Mouse (Mus musculus): ENCODE results near the gene Mef2a. TPM values are rescaled to one million over a fixed set of nuclear protein-coding genes. Genes with fewer than 3 reads are reported as not detected.
"Not testable (repeated sequence)": the region's sequence is repeated elsewhere in the genome, so short reads cannot be mapped to it uniquely, and the experiment has no call there.

Gene Mef2a
- polyA plus RNA-seq, 1 experiment from 2014 or later, result 31.6 TPM

DNA sequence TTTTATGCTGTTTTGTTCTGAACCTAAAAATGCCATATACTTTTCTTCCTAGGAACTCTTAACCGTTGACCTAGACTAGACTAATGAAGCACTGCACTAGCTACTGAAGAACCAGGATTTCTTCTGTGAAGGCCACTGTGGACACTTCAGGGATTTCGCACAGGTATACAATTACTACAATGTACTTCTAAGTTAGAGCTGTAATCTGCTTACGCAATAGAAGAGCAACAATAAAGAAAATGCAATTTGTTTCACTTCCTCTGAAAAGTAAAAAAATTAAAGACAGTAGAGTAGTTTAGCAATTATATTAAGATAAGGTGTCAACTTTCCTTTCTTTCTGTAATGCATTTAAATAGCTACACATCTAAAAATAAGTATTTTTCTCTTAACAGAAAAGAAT, 65.6 kb downstream of the Mef2a start:
- Histone ChIP-seq H3K4me2 (ENCODE audit: low read depth) (no peak overlapping the region), H3K27ac (ENCODE audit: low read depth, low read length) (no peak overlapping the region), H3K4me1 (ENCODE audit: control insufficient read depth, insufficient read depth, low read length) (no peaks in the 10 kb centered on the region), H3K36me3 (ENCODE audit: control insufficient read depth, insufficient read depth, low read length) (no peaks in the 10 kb centered on the region), H3K9ac (ENCODE audit: low read length) (no peak overlapping the region), H3K4me3 (ENCODE audit: low read depth, low read length) (no peak overlapping the region), H3K27me3 (ENCODE audit: control insufficient read depth, insufficient read depth, low read length) (no peaks in the 10 kb centered on the region), H3K9me3 (ENCODE audit: control insufficient read depth, low read length) (no peaks in the 10 kb centered on the region)
- ATAC-seq (ENCODE audit: insufficient read depth, low FRiP score, low TSS enrichment) (no peak), DNase-seq (ENCODE audit: low spot score) (no peak)
- 94% methylated on average over 3 of the region's 3 CpGs for WGBS

DNA sequence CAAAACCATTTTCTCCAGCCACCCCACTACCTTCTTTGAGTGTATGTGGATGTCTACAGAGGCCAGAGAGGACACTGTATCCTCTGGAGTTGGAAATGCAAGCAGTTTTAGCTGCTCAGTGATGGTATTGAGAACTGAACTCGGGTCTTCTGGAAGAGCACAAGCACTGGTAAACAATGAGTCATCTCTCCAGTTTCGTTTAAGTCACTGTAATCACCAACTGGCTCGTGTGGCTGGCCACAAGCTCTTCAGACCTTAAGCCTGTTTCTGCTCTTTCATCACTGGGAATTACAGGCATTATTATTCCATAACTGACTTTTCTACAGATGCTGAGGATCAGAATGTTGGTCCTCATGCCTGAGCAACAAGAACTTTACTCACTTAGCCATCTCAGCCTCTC, 67.7 kb downstream of the Mef2a start:
- ATAC-seq (ENCODE audit: insufficient read depth, low FRiP score, low TSS enrichment), result no peak
- no peak overlapping the region for H3K4me2 ChIP-seq (ENCODE audit: low read depth)
- no peaks in the 10 kb centered on the region for H3K4me1 ChIP-seq (ENCODE audit: control insufficient read depth, insufficient read depth, low read length)
- no peak overlapping the region for H3K27ac ChIP-seq (ENCODE audit: low read depth, low read length)
- no peaks in the 10 kb centered on the region for H3K9me3 ChIP-seq (ENCODE audit: control insufficient read depth, low read length)
- WGBS, result 85% methylated on average over 3 of the region's 3 CpGs
- H3K36me3 ChIP-seq (ENCODE audit: control insufficient read depth, insufficient read depth, low read length), result no peaks in the 10 kb centered on the region
- no peak for DNase-seq (ENCODE audit: low spot score)
- H3K27me3 ChIP-seq (ENCODE audit: control insufficient read depth, insufficient read depth, low read length), result no peaks in the 10 kb centered on the region
- no peak overlapping the region for H3K9ac ChIP-seq (ENCODE audit: low read length)
- no peak overlapping the region for H3K4me3 ChIP-seq (ENCODE audit: low read depth, low read length)

DNA sequence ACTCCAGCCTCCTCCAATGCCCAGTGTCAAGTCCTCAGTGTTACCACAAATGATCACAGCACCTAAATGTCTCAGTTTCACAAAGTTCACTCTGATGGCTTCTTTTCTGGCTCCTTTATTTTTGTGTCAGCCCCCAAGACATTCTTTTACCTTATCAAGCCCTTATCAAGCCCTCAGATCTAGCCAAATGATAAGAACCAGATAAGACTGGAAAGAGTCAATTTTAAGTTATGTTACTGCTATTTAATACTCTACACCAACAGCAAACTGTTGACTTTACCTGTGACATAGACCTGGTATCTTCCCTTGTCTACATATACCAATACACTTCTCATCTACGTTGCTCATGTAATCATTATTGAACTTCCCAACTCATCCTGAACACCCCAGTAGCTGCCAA, 76.2 kb downstream of the Mef2a start:
- ATAC-seq (ENCODE audit: insufficient read depth, low FRiP score, low TSS enrichment), result no peak

DNA sequence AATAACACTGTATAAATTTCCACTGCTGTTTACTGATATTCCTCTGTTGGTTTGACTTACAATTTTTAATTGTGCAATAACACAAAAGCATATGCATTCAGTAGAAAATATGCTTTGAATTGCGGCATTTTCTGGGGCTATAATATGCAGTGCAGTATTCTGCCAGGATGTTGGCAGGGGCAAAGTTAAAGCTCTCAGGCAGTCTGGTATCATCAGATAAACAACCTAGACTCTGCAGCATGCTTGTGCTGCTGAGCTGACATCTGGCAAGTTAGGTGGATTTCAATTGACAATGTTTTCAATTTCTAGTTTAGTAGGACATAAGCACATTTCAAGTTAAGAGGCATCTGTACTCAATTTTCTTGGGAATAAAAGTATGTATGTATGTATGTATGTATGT, 81.3 kb downstream of the Mef2a start:
- Histone ChIP-seq H3K4me2 (ENCODE audit: low read depth) (no peak overlapping the region), H3K27ac (ENCODE audit: low read depth, low read length) (no peak overlapping the region), H3K36me3 (ENCODE audit: control insufficient read depth, insufficient read depth, low read length) (no peaks in the 10 kb centered on the region), H3K9ac (ENCODE audit: low read length) (no peak overlapping the region), H3K4me1 (ENCODE audit: control insufficient read depth, insufficient read depth, low read length) (no peaks in the 10 kb centered on the region), H3K9me3 (ENCODE audit: control insufficient read depth, low read length) (no peaks in the 10 kb centered on the region), H3K4me3 (ENCODE audit: low read depth, low read length) (no peak overlapping the region), H3K27me3 (ENCODE audit: control insufficient read depth, insufficient read depth, low read length) (no peaks in the 10 kb centered on the region)
- WGBS, result 100% methylated on average over 1 of the region's 1 CpGs
- ATAC-seq (ENCODE audit: insufficient read depth, low FRiP score, low TSS enrichment) (no peak), DNase-seq (ENCODE audit: low spot score) (no peak)

More for the DNA sequence above, 76.2 kb downstream of the Mef2a start:
- Histone ChIP-seq H3K9me3 (ENCODE audit: control insufficient read depth, low read length) (no peaks in the 10 kb centered on the region), H3K27me3 (ENCODE audit: control insufficient read depth, insufficient read depth, low read length) (no peaks in the 10 kb centered on the region), H3K4me1 (ENCODE audit: control insufficient read depth, insufficient read depth, low read length) (no peaks in the 10 kb centered on the region), H3K36me3 (ENCODE audit: control insufficient read depth, insufficient read depth, low read length) (no peaks in the 10 kb centered on the region), H3K9ac (ENCODE audit: low read length) (no peak overlapping the region), H3K4me2 (ENCODE audit: low read depth) (no peak overlapping the region), H3K4me3 (ENCODE audit: low read depth, low read length) (no peak overlapping the region), H3K27ac (ENCODE audit: low read depth, low read length) (no peak overlapping the region)
- 89% methylated on average over 1 of the region's 1 CpGs for WGBS
- DNase-seq (ENCODE audit: low spot score), result no peak

DNA sequence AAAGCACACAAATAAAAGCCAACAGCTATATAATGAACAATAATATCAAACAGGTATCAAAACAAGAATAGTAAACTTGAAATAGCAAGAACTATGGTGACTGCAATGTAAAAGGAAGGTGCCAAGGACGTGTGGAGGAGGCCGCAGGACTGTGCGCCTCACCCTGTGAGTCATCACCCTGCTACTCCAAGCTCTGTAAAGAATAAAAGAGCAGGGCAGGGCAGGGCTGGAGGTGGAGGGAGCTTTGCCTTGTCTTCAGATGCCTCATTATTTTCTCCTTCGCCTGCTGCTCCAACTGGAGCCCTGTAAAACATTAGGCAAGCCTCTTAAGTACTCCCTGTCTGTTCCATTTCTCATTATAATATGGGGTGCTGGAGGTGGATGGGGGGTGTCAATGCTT, 85.2 kb downstream of the Mef2a start:
- H3K9ac ChIP-seq (ENCODE audit: low read length), result no peak overlapping the region
- no peaks in the 10 kb centered on the region for H3K4me1 ChIP-seq (ENCODE audit: control insufficient read depth, insufficient read depth, low read length)
- H3K27me3 ChIP-seq (ENCODE audit: control insufficient read depth, insufficient read depth, low read length), result no peaks in the 10 kb centered on the region
- WGBS, result 89% methylated on average over 4 of the region's 4 CpGs
- H3K36me3 ChIP-seq (ENCODE audit: control insufficient read depth, insufficient read depth, low read length), result no peaks in the 10 kb centered on the region
- ATAC-seq (ENCODE audit: insufficient read depth, low FRiP score, low TSS enrichment) (no peak), DNase-seq (ENCODE audit: low spot score) (no peak)
- no peak overlapping the region for H3K27ac ChIP-seq (ENCODE audit: low read depth, low read length)
- no peaks in the 10 kb centered on the region for H3K9me3 ChIP-seq (ENCODE audit: control insufficient read depth, low read length)
- H3K4me3 ChIP-seq (ENCODE audit: low read depth, low read length), result no peak overlapping the region
- H3K4me2 ChIP-seq (ENCODE audit: low read depth), result no peak overlapping the region

DNA sequence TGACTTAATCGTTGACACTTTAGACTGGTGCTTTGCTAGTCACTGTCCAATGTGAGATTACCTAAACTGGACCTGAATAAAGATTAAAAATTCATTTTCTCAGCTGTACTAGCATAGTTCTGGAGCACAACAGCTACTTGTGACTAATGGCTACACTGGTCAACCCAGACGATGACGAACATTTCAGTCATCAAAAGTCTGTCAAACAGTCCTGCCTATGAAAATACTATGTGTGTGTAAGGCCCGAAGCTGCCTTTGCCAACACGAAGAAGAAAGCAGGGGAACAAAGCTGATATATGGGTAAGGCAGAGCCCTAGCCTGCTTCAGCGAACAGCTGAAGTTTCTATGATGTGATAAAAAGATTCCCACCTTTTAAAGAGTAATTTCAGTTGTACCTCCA, 89.1 kb downstream of the Mef2a start:
- no peak for ATAC-seq (ENCODE audit: insufficient read depth, low FRiP score, low TSS enrichment)

DNA sequence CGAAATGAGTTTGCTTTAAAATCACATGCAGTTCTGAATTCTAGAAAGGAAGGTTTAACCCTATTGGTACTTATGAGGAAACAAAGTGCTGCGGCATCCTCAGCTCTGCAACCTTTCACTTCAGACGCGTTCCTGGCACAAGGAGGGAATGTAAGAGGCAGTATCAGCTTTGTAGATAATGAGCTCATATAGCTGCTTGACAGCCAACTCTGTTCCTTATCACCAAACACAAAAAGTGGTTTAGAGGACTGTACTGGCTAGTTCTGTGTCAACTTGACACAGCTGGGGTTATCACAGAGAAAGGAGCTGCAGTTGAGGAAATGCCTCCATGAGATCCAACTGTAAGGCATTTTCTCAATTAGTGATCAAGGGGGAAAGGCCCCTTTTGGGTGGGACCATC, 102.2 kb downstream of the Mef2a start:
- not testable (repeated sequence) for H3K4me1 ChIP-seq (ENCODE audit: control insufficient read depth, insufficient read depth, low read length); DNase-seq (ENCODE audit: low spot score); H3K36me3 ChIP-seq (ENCODE audit: control insufficient read depth, insufficient read depth, low read length); H3K9me3 ChIP-seq (ENCODE audit: control insufficient read depth, low read length); H3K9ac ChIP-seq (ENCODE audit: low read length); ATAC-seq (ENCODE audit: insufficient read depth, low FRiP score, low TSS enrichment); H3K27ac ChIP-seq (ENCODE audit: low read depth, low read length); H3K4me3 ChIP-seq (ENCODE audit: low read depth, low read length); H3K27me3 ChIP-seq (ENCODE audit: control insufficient read depth, insufficient read depth, low read length); H3K4me2 ChIP-seq (ENCODE audit: low read depth)
- 96% methylated on average over 4 of the region's 4 CpGs for WGBS

More for the DNA sequence above, 89.1 kb downstream of the Mef2a start:
- H3K4me2 ChIP-seq (ENCODE audit: low read depth), result no peak overlapping the region
- H3K4me1 ChIP-seq (ENCODE audit: control insufficient read depth, insufficient read depth, low read length), result no peaks in the 10 kb centered on the region
- H3K9ac ChIP-seq (ENCODE audit: low read length), result no peak overlapping the region
- no peak for DNase-seq (ENCODE audit: low spot score)
- H3K4me3 ChIP-seq (ENCODE audit: low read depth, low read length), result no peak overlapping the region
- no peaks in the 10 kb centered on the region for H3K9me3 ChIP-seq (ENCODE audit: control insufficient read depth, low read length)
- H3K36me3 ChIP-seq (ENCODE audit: control insufficient read depth, insufficient read depth, low read length), result no peaks in the 10 kb centered on the region
- WGBS, result 96% methylated on average over 6 of the region's 6 CpGs
- H3K27me3 ChIP-seq (ENCODE audit: control insufficient read depth, insufficient read depth, low read length), result no peaks in the 10 kb centered on the region
- no peak overlapping the region for H3K27ac ChIP-seq (ENCODE audit: low read depth, low read length)

DNA sequence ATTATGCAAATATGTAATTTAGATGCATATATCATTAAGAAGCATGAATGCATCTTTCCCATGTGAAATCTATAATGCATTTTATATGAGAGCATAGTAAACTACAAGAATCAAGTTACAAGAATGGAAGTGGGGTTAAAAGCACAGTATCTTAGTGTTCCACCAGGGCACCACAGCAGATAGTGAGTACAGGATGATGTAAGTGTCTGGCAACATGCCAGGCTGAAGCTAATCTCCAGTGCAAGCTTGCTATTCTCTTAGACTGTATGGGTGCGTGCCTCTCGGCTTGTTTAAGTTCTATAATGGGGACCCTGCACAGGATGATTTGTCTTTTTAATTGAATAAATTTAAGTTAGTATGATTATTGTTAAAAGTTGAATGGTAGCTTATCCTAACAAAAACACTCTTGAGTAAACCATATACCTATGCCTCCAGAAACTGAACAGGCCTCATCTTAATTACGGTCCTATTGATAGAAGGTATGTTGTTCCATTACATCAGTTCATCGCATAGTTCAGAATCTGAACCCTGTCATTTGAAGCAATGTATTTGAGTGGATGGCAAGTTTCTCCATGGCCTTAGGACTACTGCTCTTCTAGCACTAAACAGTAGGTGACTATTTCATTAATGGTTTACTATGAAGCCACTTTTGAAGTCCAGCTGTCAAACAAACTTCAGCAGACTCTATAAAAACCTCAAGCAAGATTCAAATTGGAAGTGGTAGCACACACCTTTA, 112.7 kb downstream of the Mef2a start:
- H3K27ac ChIP-seq (ENCODE audit: low read depth, low read length), result no peak overlapping the region
- peak; percentile 13 for DNase-seq (ENCODE audit: low spot score)
- no peaks in the 10 kb centered on the region for H3K9me3 ChIP-seq (ENCODE audit: control insufficient read depth, low read length)
- 95% methylated on average over 4 of the region's 4 CpGs for WGBS
- no peak for ATAC-seq (ENCODE audit: insufficient read depth, low FRiP score, low TSS enrichment)
- no peak overlapping the region for H3K9ac ChIP-seq (ENCODE audit: low read length)
- H3K4me3 ChIP-seq (ENCODE audit: low read depth, low read length), result no peak overlapping the region
- H3K27me3 ChIP-seq (ENCODE audit: control insufficient read depth, insufficient read depth, low read length), result no peaks in the 10 kb centered on the region
- no peak overlapping the region for H3K4me2 ChIP-seq (ENCODE audit: low read depth)
- no peaks in the 10 kb centered on the region for H3K36me3 ChIP-seq (ENCODE audit: control insufficient read depth, insufficient read depth, low read length)
- no peaks in the 10 kb centered on the region for H3K4me1 ChIP-seq (ENCODE audit: control insufficient read depth, insufficient read depth, low read length)

GRCm38 (mm10) chr7:67246067-67246466, 126.6 kb downstream of the Mef2a start:
- no peaks in the 10 kb centered on the region for H3K4me1 ChIP-seq (ENCODE audit: control insufficient read depth, insufficient read depth, low read length)
- H3K4me2 ChIP-seq (ENCODE audit: low read depth), result no peak overlapping the region
- H3K4me3 ChIP-seq (ENCODE audit: low read depth, low read length), result no peak overlapping the region
- H3K9ac ChIP-seq (ENCODE audit: low read length), result no peak overlapping the region
- H3K36me3 ChIP-seq (ENCODE audit: control insufficient read depth, insufficient read depth, low read length), result no peaks in the 10 kb centered on the region
- WGBS, result 82% methylated on average over 2 of the region's 2 CpGs
- DNase-seq (ENCODE audit: low spot score), result no peak
- no peaks in the 10 kb centered on the region for H3K9me3 ChIP-seq (ENCODE audit: control insufficient read depth, low read length)
- no peak overlapping the region for H3K27ac ChIP-seq (ENCODE audit: low read depth, low read length)
- no peaks in the 10 kb centered on the region for H3K27me3 ChIP-seq (ENCODE audit: control insufficient read depth, insufficient read depth, low read length)
- ATAC-seq (ENCODE audit: insufficient read depth, low FRiP score, low TSS enrichment), result no peak

Measured in neural tube, embryonic 11.5 days (tissue).